Mouse (Mus musculus) bone marrow macrophage, adult 2 months (primary cell): ENCODE data around the gene Tbcd. TPM values are rescaled to one million over a fixed set of nuclear protein-coding genes. Genes with fewer than 3 reads are reported as not detected.

Source experiments
- H3K27ac ChIP-seq: 2 replicates; pipeline ENCODE4 v1.5.1; 2012; ENCODE audit warnings: low read depth, low read length; ENCODE audit not compliant: insufficient read depth
- H3K4me1 ChIP-seq: 2 replicates; pipeline ENCODE4 v1.6.1; 2012; ENCODE audit warnings: low read length; ENCODE audit not compliant: control insufficient read depth, insufficient read depth
- H3K4me3 ChIP-seq: 2 replicates; pipeline ENCODE4 v1.5.1; 2012; ENCODE audit warnings: mild to moderate bottlenecking, low read length, moderate library complexity; ENCODE audit not compliant: insufficient read depth
- CTCF ChIP-seq: IDR thresholded peaks from 2 replicates; pipeline ENCODE4 v1.5.1; 2012; ENCODE audit warnings: low read depth, mild to moderate bottlenecking, low read length, moderate library complexity
- POLR2A ChIP-seq: IDR thresholded peaks from 2 replicates; pipeline ENCODE4 v1.6.1; 2012; ENCODE audit warnings: mild to moderate bottlenecking, low read depth, low read length, borderline replicate concordance
- polyA plus RNA-seq: library from polyadenylated mRNA; stranded (reverse); fragments of >200 nt; gene quantifications from 2 replicates; pipeline ENCODE4 v1.2.4, GENCODE M21; 2012; ENCODE audit not compliant: missing spikeins, insufficient read depth, insufficient read length

Gene Tbcd
- polyA plus RNA-seq, 1 experiment = 27.4 TPM

GRCm38 (mm10) chr11:121548996-121549842 lies 97.5 kb downstream of the Tbcd start:
- Histone ChIP-seq H3K4me1 (peaks cover 40% of the 10 kb centered on the region), H3K27ac (no peak overlapping the region), H3K4me3 (no peak overlapping the region)
- TF ChIP-seq POLR2A = no peak

- peaks cover 40% of the 10 kb centered on the region for H3K4me1 ChIP-seq
- H3K27ac ChIP-seq = no peak overlapping the region
- no peak overlapping the region for H3K4me3 ChIP-seq
- TF ChIP-seq POLR2A (no peak), CTCF (no peak)
Observed at GRCm38 (mm10) chr11:121549843-121550647, 98.3 kb downstream of the Tbcd start.

- H3K4me3 ChIP-seq = no peak overlapping the region
- no peak for TF ChIP-seq POLR2A
- TF ChIP-seq CTCF = no peak
- peaks cover 36% of the 10 kb centered on the region for H3K4me1 ChIP-seq
- H3K27ac ChIP-seq = peak overlapping the region; percentile 7; the same call in 1 of the 2 replicates
Observed at GRCm38 (mm10) chr11:121551206-121551799, 99.6 kb downstream of the Tbcd start.

GRCm38 (mm10) chr11:121552167-121552566 lies 100.4 kb downstream of the Tbcd start:
- Histone ChIP-seq H3K27ac (peak overlapping the region; percentile 33; the same call in 1 of the 2 replicates), H3K4me1 (peaks cover 32% of the 10 kb centered on the region), H3K4me3 (no peak overlapping the region)
- TF ChIP-seq CTCF (no peak), POLR2A (no peak)

GRCm38 (mm10) chr11:121552846-121553457 lies 101.2 kb downstream of the Tbcd start:
- Histone ChIP-seq H3K4me1 (peaks cover 25% of the 10 kb centered on the region), H3K4me3 (no peak overlapping the region), H3K27ac (no peak overlapping the region)
- TF ChIP-seq CTCF (no peak), POLR2A (no peak)

- H3K4me3 ChIP-seq = no peak overlapping the region
- TF ChIP-seq POLR2A (no peak), CTCF (no peak)
- H3K4me1 ChIP-seq = peaks cover 20% of the 10 kb centered on the region
- H3K27ac ChIP-seq = no peak overlapping the region
Observed at GRCm38 (mm10) chr11:121553458-121553857, 101.7 kb downstream of the Tbcd start.

- Histone ChIP-seq H3K27ac (no peak overlapping the region), H3K4me1 (peaks cover 14% of the 10 kb centered on the region), H3K4me3 (no peak overlapping the region)
- no peak for TF ChIP-seq POLR2A
- no peak for TF ChIP-seq CTCF
Observed at GRCm38 (mm10) chr11:121556727-121557126, 105.0 kb downstream of the Tbcd start.

GRCm38 (mm10) chr11:121557946-121558345 lies 106.2 kb downstream of the Tbcd start:
- Histone ChIP-seq H3K4me1 (peaks cover 13% of the 10 kb centered on the region), H3K27ac (no peak overlapping the region), H3K4me3 (no peak overlapping the region)
- TF ChIP-seq POLR2A (no peak), CTCF (no peak)

GRCm38 (mm10) chr11:121558522-121558921 lies 106.8 kb downstream of the Tbcd start:
- TF ChIP-seq CTCF (no peak), POLR2A (no peak)
- Histone ChIP-seq H3K27ac (no peak overlapping the region), H3K4me1 (peaks cover 9% of the 10 kb centered on the region), H3K4me3 (no peak overlapping the region)
